9 mouse cellular contexts compared by ENCODE assay signal in the genomic region with DNA sequence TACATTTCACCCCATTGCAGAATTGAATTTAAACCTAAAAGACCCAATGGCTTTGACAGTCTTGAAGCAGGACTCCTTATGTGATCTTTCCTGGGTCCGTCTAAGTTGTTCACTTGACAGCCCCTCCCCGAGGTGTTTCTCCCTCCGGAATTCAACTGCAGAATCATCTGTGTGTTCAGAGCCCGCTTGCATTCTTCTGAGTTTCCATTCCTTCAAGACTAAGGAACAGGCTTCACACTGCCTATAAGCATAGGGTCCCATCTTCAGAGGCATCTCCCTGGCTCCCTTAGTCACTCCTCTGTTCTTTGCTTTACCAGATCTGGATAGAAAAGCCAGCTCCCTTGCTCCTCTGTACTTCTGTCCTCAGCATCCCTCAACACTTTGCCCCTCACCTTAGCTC. TPM values are rescaled to one million over a fixed set of nuclear protein-coding genes. Genes with fewer than 3 reads are reported as not detected.
DNase-seq lines count a peak whose midpoint lies in the region; ATAC-seq lines count a peak whose summit lies in the region.
"Had no signal": no experiment of that assay in that cellular context is flagged by ENCODE, and none has a peak within 500 bp of the region (broad histone marks: within the 10 kb centered on the region; RNA-seq: fewer than 3 reads in every experiment).

No protein-coding gene starts in this region.

- no peak overlapping the region for H3K27ac ChIP-seq in kidney, embryonic 14.5 days (ENCODE audit: low read depth, low read length)
- H3K27ac ChIP-seq in forebrain, embryonic 10.5 days, result peak overlapping the region; percentile 40; the same call in 1 of the 2 replicates
- peak overlapping the region; percentile 25; the same call in 1 of the 2 replicates for H3K27ac ChIP-seq in hindbrain, embryonic 15.5 days (replicated peaks)
- peak overlapping the region; percentile 39 for H3K27ac ChIP-seq in midbrain, embryonic 16.5 days (ENCODE audit: low read length)
- H3K27ac ChIP-seq: liver, embryonic 13.5 days had no signal

- H3K4me3 ChIP-seq in kidney, embryonic 14.5 days (ENCODE audit: low read length), result no peak overlapping the region
- H3K4me3 ChIP-seq in forebrain, embryonic 10.5 days, result peak overlapping the region; percentile 52; the same call in 1 of the 2 replicates
- H3K4me3 ChIP-seq in hindbrain, embryonic 15.5 days, result no peak overlapping the region
- H3K4me3 ChIP-seq in midbrain, embryonic 16.5 days (ENCODE audit: low read depth, low read length), result no peak overlapping the region

- H3K4me1 ChIP-seq in kidney, embryonic 14.5 days (ENCODE audit: control insufficient read depth, insufficient read depth, low read length), result peaks cover 3% of the 10 kb centered on the region; the same call in 1 of the 2 replicates
- H3K4me1 ChIP-seq in forebrain, embryonic 10.5 days, result peaks cover 24% of the 10 kb centered on the region
- H3K4me1 ChIP-seq in hindbrain, embryonic 15.5 days (replicated peaks), result peaks cover 21% of the 10 kb centered on the region
- peaks cover 20% of the 10 kb centered on the region for H3K4me1 ChIP-seq in midbrain, embryonic 16.5 days (ENCODE audit: control insufficient read depth, insufficient read depth, low read length)

- no peak for DNase-seq in kidney, adult 11 months
- DNase-seq in forebrain, embryonic 10.5 days (ENCODE audit: extremely low spot score, low spot score), result no peak
- DNase-seq in yolk sac, embryonic 10.5 days (ENCODE audit: low spot score), result no peak
- DNase-seq in lung, postnatal 10 days, result no peak
- no peak for DNase-seq in adrenal gland, postnatal 14 days

- no peaks in the 10 kb centered on the region for H3K36me3 ChIP-seq in kidney, embryonic 14.5 days (ENCODE audit: control insufficient read depth, insufficient read depth, low read length)
- H3K36me3 ChIP-seq in forebrain, embryonic 10.5 days (replicated peaks), result no peaks in the 10 kb centered on the region
- no peaks in the 10 kb centered on the region for H3K36me3 ChIP-seq in hindbrain, embryonic 15.5 days
- no peaks in the 10 kb centered on the region for H3K36me3 ChIP-seq in midbrain, embryonic 16.5 days (ENCODE audit: control insufficient read depth, insufficient read depth, low read length)
- H3K36me3 ChIP-seq: liver, embryonic 13.5 days had no signal

- H3K9me3 ChIP-seq in kidney, embryonic 14.5 days (ENCODE audit: control insufficient read depth, low read length), result no peaks in the 10 kb centered on the region
- H3K9me3 ChIP-seq in forebrain, embryonic 10.5 days, result no peaks in the 10 kb centered on the region
- H3K9me3 ChIP-seq in hindbrain, embryonic 15.5 days, result no peaks in the 10 kb centered on the region
- H3K9me3 ChIP-seq in midbrain, embryonic 16.5 days (replicated peaks; ENCODE audit: control insufficient read depth, low read length, poor library complexity, severe bottlenecking), result no peaks in the 10 kb centered on the region
- H3K9me3 ChIP-seq: liver, embryonic 13.5 days had no signal

- WGBS in kidney, embryonic 14.5 days, result 38% methylated on average over 4 of the region's 4 CpGs
- WGBS in forebrain, embryonic 10.5 days, result 28% methylated on average over 4 of the region's 4 CpGs
- 26% methylated on average over 4 of the region's 4 CpGs for WGBS in hindbrain, embryonic 15.5 days
- WGBS in midbrain, embryonic 16.5 days, result 16% methylated on average over 4 of the region's 4 CpGs

- H3K4me2 ChIP-seq in kidney, embryonic 14.5 days (replicated peaks; ENCODE audit: low read depth, low read length), result no peak overlapping the region
- peak overlapping the region; percentile 71 for H3K4me2 ChIP-seq in hindbrain, embryonic 15.5 days
- peak overlapping the region; percentile 39 for H3K4me2 ChIP-seq in midbrain, embryonic 16.5 days (ENCODE audit: low read length)

- 0 out of 2 replicates have a peak, but pooled peaks have one; percentile 7 for ATAC-seq in kidney, embryonic 14.5 days (ENCODE audit: low FRiP score, low TSS enrichment)
- peak; percentile 31; the same call in 1 of the 2 replicates for ATAC-seq in hindbrain, embryonic 15.5 days (ENCODE audit: low FRiP score, low read depth)
- ATAC-seq in midbrain, embryonic 16.5 days, result peak; percentile 23

- H3K27me3 ChIP-seq in kidney, embryonic 14.5 days (ENCODE audit: control insufficient read depth, insufficient read depth, low read length), result peaks cover 8% of the 10 kb centered on the region; the same call in 1 of the 2 replicates
- H3K27me3 ChIP-seq in forebrain, embryonic 10.5 days (ENCODE audit: poor library complexity, severe bottlenecking), result peaks cover 30% of the 10 kb centered on the region
- H3K27me3 ChIP-seq in hindbrain, embryonic 15.5 days, result no peaks in the 10 kb centered on the region
- no peaks in the 10 kb centered on the region for H3K27me3 ChIP-seq in midbrain, embryonic 16.5 days (ENCODE audit: control insufficient read depth, insufficient read depth, low read depth, low read length)

- H3K9ac ChIP-seq in kidney, embryonic 14.5 days (ENCODE audit: low read depth, low read length), result no peak overlapping the region
- peak overlapping the region; percentile 35 for H3K9ac ChIP-seq in hindbrain, embryonic 15.5 days
- H3K9ac ChIP-seq in midbrain, embryonic 16.5 days (ENCODE audit: low read depth, low read length), result peak overlapping the region; percentile 58; the same call in 1 of the 2 replicates

RNA-seq across cellular contexts. Expression of a gene that starts 32.1 kb away (rescaled TPM):
- polyA plus RNA-seq in kidney, embryonic 14.5 days (2014; fragmentation: Nextera tagmentation; extraction: Ambion mirVana), result 6.8 TPM in 2 replicates
- 3.0 and 4.2 TPM in 2 replicates for polyA plus RNA-seq in forebrain, embryonic 10.5 days (2016; fragmentation: Nextera tagmentation; extraction: Ambion mirVana)
- 6.9 and 9.4 TPM in 2 replicates for polyA plus RNA-seq in hindbrain, embryonic 15.5 days (2015; fragmentation: Nextera tagmentation; extraction: Ambion mirVana)
- 5.9 and 6.8 TPM in 2 replicates for polyA plus RNA-seq in midbrain, embryonic 16.5 days (2015; fragmentation: Nextera tagmentation; extraction: Ambion mirVana)
- 3.0 and 8.8 TPM in 2 replicates for total RNA-seq in adrenal gland, postnatal 14 days (2021)
